Mouse (Mus musculus) cerebellum, postnatal 10 days (tissue): Measurements from ENCODE around the gene Tmem126a.

ENCODE experiments used
- DNase-seq, 2 experiments: peaks; one replicate each; pipeline ENCODE4 v3.0.0; 2021; ENCODE audit warnings: mixed read lengths in 2 of 2

The Tmem126a gene

GRCm38 (mm10) chr7:90456845-90457468 is at the start of gene Tmem126a:
Gene Tmem126a, minus strand, starts transcription at chr7:90457229.
- peak; percentile 96 to 97 for DNase-seq

- DNase-seq: no peak
These were observed 25.6 kb upstream of the Tmem126a start for GRCm38 (mm10) chr7:90482607-90483006.

GRCm38 (mm10) chr7:90476313-90477245 is 19.6 kb upstream of the Tmem126a start, which contains the start of gene Dlg2:
Gene Dlg2, plus strand, starts transcription at chr7:90476672.
- peak; percentile 25 to 53 for DNase-seq

GRCm38 (mm10) chr7:90475793-90476312 is 18.8 kb upstream of the Tmem126a start, which contains the start of gene Tmem126b:
Gene Tmem126b, minus strand, starts transcription at chr7:90476001.
- DNase-seq: peak; percentile 99

DNA sequence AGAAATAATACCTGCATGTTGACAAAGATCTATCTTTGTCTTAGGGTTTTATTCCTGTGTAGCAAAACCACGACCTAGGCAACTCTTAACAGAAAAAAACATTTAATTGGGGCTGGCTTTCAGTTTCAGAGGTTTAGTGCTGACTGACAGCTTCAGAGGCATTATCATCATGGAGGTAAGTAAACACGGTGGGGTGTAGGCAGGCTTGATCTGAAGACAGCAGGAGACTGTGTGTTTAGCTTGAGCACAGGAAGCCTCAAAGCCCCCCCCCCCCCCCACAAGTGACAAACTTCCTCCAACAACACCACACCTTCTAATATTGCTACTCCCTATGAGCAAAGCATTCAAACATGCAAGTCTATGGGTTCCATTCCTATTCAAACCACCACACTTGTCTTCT is 16.5 kb upstream of the Tmem126a start:
- DNase-seq: no peak

DNA sequence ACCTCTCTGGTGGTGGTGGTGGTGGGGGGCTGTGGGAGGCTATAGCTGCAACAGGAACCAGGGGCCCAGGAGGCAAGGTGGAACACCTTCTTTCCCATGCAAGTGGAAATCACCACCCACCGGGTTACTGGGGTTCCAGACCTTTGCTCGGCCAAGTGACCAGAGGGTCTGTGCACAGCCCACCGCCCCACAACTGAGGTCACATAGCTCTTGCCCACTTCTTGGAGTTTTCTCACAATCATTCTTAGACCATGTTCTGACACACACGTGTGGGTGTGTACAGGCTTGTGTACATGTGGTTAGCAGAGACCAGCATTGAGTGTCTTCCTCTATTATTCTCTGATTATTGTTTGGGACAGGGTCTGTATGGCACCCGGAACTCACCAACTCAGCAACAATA is 4.4 kb upstream of the Tmem126a start:
- no peak for DNase-seq

DNA sequence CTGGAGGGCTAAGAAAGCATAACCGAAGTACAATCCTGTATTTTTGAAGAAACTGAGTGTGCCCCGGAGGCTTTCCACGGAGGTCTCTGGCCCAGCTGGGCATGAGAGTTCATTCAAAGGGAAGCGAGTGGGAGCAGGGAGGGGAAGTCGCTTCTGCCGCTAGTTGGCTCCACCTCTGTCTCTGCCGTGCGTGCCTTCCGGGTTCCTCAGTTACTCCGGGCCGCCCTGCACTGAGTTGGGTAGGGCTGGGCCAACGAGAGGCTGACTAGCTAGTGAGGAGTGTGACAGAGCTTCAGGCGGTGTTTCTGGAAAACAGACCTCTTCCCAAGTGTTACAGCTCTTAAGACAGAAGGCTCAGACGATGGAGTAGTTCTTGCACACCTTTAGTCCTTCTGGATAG is 3.9 kb upstream of the Tmem126a start:
- DNase-seq: peak; percentile 34 to 38

DNA sequence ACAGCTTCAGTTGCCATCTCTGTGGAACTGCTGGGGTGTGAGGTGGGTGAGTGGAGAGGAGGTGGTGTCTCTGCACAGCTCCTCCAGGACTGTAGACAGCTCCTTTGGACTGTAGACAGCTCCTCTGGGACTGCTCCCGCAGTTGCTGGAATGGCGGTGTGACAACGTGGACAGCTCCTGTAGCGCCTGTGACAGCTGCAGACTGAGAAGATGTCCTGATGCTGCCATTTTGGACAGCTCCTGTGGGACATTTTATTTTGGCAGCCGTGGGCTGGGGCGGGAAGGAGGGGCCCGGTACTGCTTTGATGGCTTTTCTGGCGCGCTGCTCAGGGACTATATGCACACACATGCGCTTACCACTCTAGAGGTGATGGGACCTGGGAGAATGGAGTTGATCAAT is 3.3 kb upstream of the Tmem126a start:
- no peak for DNase-seq

GRCm38 (mm10) chr7:90457517-90457916 is 488 bp upstream of the Tmem126a start:
- peak; percentile 39 to 54 for DNase-seq

- peak in 1 of 2 experiments; percentile 26 for DNase-seq
These were observed 732 bp downstream of the Tmem126a start for GRCm38 (mm10) chr7:90456149-90456844.

GRCm38 (mm10) chr7:90444206-90444605 is 12.8 kb downstream of the Tmem126a start:
- peak in 1 of 2 experiments; percentile 39 for DNase-seq

- peak; percentile 87 to 88 for DNase-seq
These were observed 13.6 kb downstream of the Tmem126a start for GRCm38 (mm10) chr7:90443101-90444091.

DNA sequence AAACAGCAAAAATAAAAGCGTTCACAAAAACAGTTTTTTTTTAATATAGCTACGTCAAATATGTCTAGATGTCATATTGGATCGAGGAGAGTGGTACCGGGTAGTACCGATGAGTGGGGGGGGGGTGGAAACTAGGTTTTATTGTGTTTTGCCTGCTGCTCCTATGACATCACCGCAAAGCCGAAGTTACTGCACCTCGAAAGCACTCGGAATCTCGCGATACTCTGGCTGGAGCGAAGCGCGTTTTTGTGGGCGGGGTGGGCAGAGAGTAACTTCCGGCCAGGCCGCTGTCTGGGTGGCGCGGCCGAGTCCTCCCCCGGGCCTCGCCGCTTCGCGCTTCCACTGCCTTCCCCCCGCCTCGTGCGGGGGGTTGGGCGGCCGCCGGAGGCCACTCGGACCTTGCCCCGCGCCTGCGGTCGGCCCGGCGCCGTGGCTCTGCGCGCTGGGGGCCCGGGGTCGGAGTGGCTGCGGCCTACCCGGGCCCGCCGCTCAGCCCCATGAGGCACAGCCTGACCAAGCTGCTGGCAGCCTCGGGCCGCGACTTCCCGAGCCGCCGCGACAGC is 14.4 kb downstream of the Tmem126a start, which contains the start of gene Crebzf:
TSS of gene Crebzf (plus strand) at position 212 of the 563 bp plus-strand sequence.
- DNase-seq: peak; percentile 97 to 98

GRCm38 (mm10) chr7:90442070-90442469 is 15.0 kb downstream of the Tmem126a start:
- peak; percentile 10 to 50 for DNase-seq

DNA sequence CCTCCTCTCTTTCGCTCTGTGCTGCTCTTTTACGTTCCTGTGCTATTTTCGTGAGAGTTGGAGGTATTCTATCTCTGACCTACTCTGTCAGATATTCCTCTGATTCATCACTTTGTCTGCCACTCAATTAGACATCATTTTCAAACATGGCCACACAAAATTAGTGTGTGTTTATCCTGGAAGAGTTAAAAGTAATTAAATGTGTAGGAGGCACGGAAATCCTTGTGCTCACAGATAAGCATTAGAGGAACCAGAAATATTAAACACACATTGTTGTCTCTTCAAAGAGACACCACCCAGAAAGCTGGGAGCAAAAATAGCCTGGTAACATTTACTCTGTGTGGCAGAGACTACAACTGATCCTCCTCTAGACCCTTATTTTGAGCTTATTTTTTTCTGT is 17.0 kb downstream of the Tmem126a start:
- DNase-seq: no peak

GRCm38 (mm10) chr7:90432221-90432620 is 24.8 kb downstream of the Tmem126a start:
- DNase-seq: peak in 1 of 2 experiments; percentile 17

GRCm38 (mm10) chr7:90427006-90427405 is 30.0 kb downstream of the Tmem126a start:
- DNase-seq: peak in 1 of 2 experiments; percentile 19

DNA sequence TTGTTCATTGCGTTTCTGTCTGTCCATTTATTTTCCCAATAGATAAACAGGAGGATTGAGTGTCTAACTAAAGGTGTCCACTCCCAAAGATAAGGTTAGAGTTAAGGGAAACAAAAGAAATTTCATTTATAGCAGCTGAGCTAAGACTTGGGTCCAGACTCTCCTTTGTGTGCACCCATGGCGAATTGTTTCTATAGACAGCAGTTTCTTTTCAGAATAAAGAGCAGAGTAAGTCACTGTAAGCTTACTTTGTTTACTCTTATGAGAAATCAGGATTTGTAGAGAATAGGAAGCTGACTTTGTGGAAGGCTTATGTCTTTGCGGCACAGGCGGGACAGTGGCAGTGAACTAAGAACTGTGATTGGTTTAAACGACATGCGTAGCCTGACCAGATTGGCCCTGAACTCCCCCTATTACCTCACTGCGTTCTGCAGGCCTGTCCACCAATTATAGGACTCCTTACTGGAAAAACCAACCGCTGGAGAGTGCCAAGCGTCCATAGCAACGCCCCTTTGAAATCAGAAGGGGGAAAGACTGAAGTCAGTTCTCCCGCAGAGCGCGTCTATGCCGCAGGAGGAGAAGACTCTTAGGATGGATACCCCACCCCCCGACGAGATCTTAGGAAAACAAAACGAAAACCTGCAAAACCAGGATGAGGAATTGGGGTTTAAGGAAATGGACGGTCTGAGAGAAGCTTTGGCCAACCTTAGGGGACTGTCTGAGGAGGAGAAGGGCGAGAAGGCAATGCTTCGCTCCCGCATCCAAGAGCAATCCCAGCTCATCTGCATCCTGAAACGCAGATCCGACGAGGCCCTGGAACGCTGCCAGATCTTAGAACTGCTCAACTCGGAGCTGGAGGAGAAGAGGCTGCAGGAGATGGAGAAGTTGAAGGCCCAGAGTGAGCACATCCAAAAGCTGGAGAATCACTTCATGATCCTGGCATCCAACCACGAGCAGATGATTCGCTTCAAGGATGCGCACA is 30.7 kb downstream of the Tmem126a start, which contains the start of gene Ccdc89:
TSS of gene Ccdc89 (plus strand) at position 558 of the 982 bp plus-strand sequence.
- peak; percentile 89 to 90 for DNase-seq

DNA sequence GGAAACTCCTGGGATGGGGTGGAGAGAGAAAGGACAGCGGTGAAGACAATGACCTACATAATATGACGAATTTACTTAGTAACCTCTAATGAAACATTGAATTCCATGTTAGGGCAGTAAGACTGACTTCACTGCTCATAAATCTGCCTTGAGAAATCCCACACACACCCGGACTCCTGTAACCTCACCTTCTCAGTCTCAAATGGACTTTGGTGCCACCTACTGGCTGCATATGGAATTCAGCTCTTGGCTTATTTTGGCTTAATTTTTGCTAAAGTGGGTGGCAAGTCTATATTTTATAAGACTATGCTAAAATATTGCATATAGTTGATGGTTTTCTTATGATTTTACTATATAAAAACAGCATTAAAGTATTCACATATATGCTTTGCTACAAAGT is 47.1 kb downstream of the Tmem126a start:
- DNase-seq: peak; percentile 81 to 86
